Mouse (Mus musculus): ENCODE measurements around the gene Fut2.
A peak's percentile ranks its signal among the peaks of the same experiment; 100 is the strongest.

The Fut2 gene

DNA sequence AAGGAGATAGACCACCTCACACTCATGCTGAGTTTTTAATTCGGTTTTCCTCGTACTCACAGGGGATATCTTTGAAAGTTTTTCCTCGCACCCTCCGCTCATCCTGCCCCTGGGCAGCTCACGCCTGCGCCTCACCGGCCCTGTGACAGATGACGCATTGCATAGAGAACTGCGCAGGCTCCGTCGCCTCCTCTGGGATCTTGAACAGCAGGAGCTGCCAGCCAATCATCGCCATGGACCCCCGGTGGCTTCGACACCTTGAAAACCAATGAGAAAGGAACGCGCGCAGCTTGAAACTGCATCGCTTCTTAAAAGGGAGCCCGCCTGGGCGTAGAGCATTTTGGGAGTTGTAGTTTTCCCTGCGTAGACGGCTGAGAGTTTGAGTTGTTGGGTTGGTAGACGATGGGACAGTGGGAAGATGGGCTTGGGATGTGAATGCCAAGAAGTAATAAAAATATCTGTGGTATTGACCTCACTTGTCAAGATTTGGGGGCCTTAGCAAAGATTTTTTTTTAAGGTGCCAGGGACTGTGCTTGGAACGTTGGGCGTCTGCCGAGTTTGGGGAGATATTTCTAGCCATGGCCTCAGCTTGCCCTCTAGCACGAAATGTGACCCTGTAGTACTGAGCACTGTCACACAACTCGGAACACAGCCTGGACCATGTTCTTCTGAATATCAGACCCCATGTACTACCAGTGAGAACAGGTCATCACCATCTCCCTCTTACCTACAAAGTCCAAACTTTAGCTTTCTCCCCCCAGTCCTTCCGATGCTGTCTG lies 27.4 kb downstream of the Fut2 start:
- DNase-seq (ENCODE audit: low read depth, low spot score), result peak; percentile 98

DNA sequence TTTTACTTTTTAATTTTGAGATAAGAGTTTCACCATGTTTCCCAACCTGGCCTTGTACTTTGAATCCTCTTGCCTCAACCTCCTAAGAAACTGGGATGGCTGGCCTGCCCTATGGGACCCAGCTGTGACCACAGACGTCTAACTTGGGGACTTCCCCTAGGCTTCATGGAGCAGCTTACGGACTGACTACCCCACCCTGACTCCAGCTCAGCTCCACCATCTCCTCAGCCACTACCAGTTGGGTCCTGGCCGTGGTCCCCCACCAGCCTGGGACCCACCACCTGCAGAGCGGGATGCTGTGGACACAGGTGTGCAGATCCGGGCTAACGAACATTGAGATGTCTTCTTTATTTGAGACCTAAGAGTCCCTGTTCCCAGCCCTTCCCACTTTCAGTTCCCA lies 28.5 kb downstream of the Fut2 start:
- DNase-seq (ENCODE audit: low read depth, low spot score), result no peak

GRCm38 (mm10) chr7:45635711-45636688 lies 30.2 kb downstream of the Fut2 start:
- no peak for DNase-seq (ENCODE audit: low read depth, low spot score)

- no peak for DNase-seq (ENCODE audit: low read depth, low spot score)
Measured at GRCm38 (mm10) chr7:45634946-45635681, 31.1 kb downstream of the Fut2 start.

GRCm38 (mm10) chr7:45632499-45632898 lies 33.7 kb downstream of the Fut2 start:
- DNase-seq (ENCODE audit: low read depth, low spot score), result no peak

DNA sequence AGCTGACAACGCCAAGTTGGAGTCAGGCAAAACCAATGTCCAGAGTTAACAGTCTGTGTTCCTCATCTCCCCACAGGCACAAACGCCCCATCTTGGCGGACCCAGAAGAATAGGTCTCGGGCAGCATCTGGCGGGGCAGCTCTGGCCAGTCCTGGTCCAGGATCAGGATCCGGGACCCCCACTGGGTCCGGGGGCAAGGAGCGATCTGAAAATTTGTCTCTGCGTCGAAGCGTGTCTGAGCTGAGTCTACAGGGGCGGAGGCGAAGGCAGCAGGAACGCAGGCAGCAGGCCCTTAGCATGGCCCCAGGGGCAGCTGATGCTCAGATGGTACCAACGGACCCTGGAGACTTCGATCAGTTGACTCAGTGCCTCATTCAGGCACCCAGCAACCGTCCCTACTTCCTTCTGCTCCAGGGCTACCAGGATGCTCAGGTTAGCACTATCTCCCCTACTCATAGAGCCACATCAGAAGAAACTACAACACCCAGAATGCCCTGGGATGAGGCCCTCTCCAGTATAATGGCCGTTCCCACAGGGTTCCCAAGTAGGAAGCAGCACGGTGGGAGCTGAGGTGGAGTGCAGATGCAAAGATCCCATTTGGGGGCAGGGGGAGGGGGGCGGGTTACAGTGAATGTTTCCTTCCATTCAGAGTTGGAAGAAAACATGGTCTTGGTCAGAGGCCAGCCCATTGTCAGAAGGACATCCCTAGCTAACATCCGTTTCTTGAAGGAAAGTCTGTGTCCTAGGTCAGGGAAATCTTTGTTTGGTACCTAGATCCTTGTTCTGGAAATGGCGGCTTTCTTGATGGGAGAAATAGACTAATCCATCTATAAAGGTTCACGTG lies 35.9 kb downstream of the Fut2 start:
- DNase-seq (ENCODE audit: low read depth, low spot score), result no peak

- peak; percentile 63 for DNase-seq (ENCODE audit: low read depth, low spot score)
Measured at GRCm38 (mm10) chr7:45628364-45629294, 37.6 kb downstream of the Fut2 start.

DNA sequence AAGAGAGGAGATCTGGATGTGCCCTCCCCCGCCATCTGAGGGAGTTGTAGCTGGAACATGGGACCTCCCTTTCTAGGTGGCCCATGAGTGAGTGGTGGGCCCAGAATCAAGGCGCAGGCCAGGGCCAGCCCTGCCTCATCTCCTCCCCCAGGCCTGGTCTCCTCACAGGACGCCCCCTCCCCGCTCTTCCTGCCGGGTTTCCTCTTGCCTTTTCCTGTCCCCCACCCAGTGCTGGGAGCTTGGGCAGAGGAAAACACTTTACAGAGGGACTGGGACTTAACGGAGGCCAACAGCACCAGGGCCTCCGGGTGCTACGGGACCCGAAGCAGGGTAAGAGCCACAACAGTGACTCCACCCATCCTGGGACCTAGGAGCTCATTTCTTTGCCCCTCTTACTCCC lies 38.9 kb downstream of the Fut2 start, which contains the start of gene Rasip1:
Gene Rasip1 (plus strand): TSS at position 228 of the 400 bp plus-strand sequence.
- no peak for DNase-seq (ENCODE audit: low read depth, low spot score)

DNA sequence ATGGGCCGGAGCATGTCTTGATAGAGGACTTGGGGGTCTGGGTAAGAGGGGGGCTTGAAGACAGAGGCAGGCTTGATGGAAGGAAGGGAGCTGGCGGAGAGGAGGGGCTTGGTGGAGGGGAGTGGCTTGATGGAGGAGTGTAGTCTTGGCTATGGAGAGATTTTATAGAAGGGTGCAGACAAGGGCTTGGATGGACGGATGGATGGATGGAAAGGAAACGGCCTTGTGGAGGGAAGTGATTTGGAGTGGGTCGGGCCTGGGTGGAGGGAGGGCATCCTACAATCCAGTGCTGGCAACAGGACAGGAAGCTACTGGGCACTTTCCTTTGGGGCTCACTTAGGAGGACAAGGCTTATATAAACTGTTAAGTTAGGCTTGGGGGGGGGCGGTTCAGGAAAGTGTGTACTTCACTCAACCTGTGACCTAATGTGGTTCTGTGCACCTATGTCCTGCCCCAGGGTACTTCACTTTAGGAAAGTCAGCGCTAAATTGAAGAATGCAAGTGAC lies 39.6 kb downstream of the Fut2 start:
- DNase-seq (ENCODE audit: low read depth, low spot score), result no peak

DNA sequence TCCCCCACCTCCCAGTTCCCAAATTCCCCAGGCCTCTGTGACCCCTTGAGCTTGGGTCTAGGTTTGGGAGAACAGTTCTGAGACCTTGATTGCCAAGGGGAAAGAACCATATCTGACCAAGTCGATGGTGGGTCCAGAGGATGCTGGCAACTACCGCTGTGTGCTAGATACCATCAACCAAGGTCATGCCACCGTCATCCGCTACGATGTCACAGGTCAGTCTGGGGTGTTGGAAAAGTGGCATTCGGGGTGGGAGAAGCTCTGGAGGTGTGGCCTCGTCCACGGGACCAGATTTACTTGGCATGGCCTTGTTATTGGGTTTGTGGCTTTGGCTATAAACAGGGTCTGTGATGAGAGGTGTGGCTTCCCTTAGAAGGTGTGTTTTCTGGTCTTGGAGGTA lies 40.7 kb downstream of the Fut2 start:
- no peak for DNase-seq (ENCODE audit: low read depth, low spot score)

DNA sequence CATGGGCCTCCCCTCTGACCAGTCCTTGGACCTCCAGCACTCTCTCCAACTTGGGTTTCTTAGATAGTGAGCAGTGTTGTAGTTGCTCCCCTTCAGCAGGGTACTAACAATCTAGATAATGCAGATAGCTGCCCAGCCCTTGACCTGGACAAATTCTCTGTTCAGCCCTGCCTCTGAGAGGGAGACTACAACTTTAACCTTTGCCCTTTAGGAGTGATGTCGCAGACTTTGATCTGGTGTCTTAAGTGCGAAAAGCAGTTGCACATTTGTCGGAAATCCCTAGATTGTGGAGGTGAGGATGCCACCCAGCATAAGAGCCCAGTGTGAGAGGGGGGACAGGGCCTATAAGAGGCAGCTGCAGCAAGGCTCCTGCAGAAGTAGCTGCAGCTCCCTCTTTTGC lies 41.5 kb downstream of the Fut2 start:
- DNase-seq (ENCODE audit: low read depth, low spot score), result no peak

- no peak for DNase-seq (ENCODE audit: low read depth, low spot score)
Measured at GRCm38 (mm10) chr7:45623507-45623906, 42.7 kb downstream of the Fut2 start.

DNA sequence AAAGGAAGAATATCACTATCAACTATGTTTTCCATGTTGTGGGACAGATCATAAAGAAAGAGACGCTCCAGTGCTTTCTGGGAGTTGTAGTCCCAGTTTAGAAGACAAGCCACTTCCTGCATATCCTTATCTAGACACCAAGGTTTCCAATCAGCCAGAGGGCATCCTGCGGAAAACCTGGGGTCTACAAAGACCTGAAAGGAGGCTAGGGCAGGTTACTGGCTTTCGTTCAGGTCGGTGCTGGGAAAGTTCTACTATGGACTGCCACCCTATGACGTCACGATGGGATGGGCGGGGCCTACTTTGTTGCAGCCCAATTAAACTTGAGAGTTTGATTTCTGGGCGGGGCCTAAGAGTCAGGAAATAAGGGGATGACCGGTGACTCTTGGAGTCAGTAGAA lies 44.8 kb downstream of the Fut2 start, which contains the start of gene Izumo1:
Gene Izumo1 (plus strand): TSS at position 369 of the 400 bp plus-strand sequence.
- no peak for DNase-seq (ENCODE audit: low read depth, low spot score)

DNA sequence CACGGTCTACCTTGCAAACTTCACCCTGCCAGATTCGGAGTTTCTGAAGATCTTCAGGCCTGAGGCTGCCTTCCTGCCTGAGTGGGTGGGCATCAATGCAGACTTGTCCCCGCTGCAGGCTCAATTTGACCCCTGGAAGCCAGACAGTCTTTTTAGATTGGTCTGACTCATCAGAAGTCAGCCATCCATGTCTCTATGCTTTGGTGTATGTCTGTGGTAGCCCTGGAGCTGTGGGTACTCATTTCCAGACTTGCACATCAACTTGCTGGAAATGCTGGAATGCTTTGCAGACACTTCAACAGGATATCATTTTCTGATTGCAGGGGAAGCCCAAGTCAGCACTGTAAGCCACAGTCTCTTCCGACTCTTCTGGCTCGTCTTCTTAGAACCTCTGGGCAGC lies 46.6 kb downstream of the Fut2 start:
- no peak for DNase-seq (ENCODE audit: low read depth, low spot score)

DNA sequence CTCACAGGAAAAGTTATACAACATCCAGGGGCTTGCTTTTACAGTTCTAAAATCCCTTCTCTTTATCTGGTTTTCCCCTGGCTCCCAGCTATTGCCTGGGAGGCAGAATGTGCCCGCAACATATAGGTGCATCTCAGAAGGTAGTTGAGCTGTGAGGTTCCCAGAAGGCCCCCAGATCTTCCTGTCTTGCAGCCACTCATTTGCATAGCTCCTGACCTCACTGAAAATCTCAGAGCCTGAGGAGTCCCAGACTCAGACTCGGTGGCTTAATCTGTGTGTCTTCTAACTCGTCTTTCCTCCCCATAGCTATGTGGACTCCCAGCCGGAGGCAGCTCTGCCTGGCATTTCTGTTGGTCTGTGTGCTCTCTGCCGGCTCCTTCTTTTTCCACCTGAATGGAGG lies 47.9 kb downstream of the Fut2 start:
- no peak for DNase-seq (ENCODE audit: low read depth, low spot score)

- DNase-seq (ENCODE audit: low read depth, low spot score), result no peak
Measured at GRCm38 (mm10) chr7:45617042-45617695, 49.0 kb downstream of the Fut2 start, which contains the start of gene Fut1. Fut1 (plus strand) TSS chr7:45617289.

DNA sequence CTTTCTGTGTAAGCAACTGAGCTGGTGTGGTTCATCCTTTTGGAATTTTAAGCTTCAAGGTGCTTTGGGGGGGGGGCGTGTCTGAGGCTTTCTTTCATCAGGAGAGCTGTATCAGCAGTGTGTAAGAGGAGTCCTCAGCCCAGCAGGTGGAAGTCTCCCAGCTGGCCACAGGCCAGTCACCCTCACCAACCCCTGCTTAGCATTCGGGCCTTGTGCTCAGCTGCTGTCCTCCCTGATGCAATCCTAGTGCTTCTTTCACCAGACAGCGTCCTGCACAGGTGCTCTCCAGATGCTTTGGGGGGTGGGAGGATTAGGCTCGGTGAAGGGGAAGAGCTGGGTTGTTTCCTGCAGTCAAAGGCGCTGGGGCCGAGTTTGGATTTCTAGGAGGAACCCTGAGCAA lies 49.9 kb downstream of the Fut2 start:
- no peak for DNase-seq (ENCODE audit: low read depth, low spot score)

- no peak for DNase-seq (ENCODE audit: low read depth, low spot score)
Measured at GRCm38 (mm10) chr7:45609511-45609910, 56.7 kb downstream of the Fut2 start.

Measured in telencephalon, adult 2 months (tissue).